Mouse (Mus musculus): Measurements from ENCODE around the gene Casc4.

GRCm38 (mm10) chr2:121852045-121852444, 14.7 kb upstream of the Casc4 start:
- TF ChIP-seq POLR2A (IDR thresholded peaks at IDR 0.05; ENCODE audit: insufficient read depth, low read depth, low read length) (no peak), CTCF (IDR thresholded peaks at IDR 0.05) (no peak)
